Mouse (Mus musculus): ENCODE results near the gene Sec22c. TPM values are rescaled to one million over a fixed set of nuclear protein-coding genes. Genes with fewer than 3 reads are reported as not detected.
A peak's percentile ranks its signal among the peaks of the same experiment; 100 is the strongest.

Gene Sec22c
- 13.9 and 16.2 TPM in 2 replicates for polyA plus RNA-seq (2016; fragmentation: Nextera tagmentation; extraction: Ambion mirVana)

DNA sequence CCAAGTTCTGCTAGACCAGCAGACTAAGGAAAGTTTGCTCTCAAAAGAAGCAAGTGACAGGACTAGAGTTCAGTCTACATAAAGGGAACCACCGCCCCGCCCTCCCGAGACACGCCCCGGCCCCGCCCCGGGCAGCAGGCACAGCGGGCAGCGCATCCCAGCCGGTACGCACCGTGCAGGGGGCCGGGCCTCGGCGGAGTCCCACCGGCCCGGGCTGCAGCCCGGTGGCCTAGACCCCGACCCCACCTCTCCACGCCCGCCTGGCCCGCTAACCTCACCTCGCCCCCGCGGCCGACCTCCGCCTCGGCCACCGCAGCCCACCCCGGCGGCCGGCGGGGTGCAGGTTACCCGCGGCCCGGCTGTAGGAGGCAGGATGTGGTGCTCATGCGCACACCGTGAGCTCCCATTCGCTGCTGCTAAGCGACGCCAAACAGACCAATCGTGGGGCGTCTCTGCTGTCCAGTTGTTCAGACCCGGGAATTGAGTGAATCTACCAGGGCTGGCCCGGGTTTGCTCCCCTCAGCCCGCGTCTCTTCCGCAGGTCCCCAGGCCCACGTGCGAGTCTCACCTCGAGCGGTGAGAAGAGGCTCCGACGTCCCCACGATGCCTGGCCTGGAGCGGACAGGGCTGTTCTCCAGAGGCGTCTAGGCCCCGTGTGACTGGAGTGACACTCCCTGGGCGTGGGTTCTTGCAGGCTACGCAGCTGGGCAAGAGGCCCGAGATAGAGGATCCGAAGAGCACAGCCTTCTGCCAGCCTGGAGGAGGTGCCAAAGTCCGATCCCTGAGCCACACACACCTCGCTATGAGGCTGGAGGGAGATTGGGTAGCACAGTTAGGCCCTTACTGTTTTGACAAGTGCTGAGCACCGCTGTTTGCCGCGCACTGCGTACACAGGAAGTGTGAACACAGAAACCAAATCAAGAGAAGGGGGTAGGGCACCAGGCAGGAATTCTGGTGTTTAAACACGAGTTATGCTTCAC lies at the start of gene Sec22c:
Gene Sec22c, minus strand, starts transcription at position 845 of the 980 bp plus-strand sequence.
- Histone ChIP-seq H3K4me1 (replicated peaks) (peaks cover 23% of the 10 kb centered on the region), H3K27ac (peak within 1 kb of the TSS; percentile 47), H3K9me3 (no peaks in the 10 kb centered on the region), H3K36me3 (0 out of 2 replicates have a peak, but pooled peaks cover 4% of the 10 kb centered on the region), H3K9ac (replicated peaks) (peak within 1 kb of the TSS; percentile 79), H3K4me2 (peak within 1 kb of the TSS; percentile 82), H3K4me3 (replicated peaks) (peak within 1 kb of the TSS; percentile 87), H3K27me3 (no peaks in the 10 kb centered on the region)
- 2% methylated on average over 69 of the region's 69 CpGs for WGBS
- ATAC-seq (ENCODE audit: insufficient number of reproducible peaks, insufficient read depth, low FRiP score, low TSS enrichment, low read depth), result peak; percentile 93

- Histone ChIP-seq H3K36me3 (peaks cover 69% of the 10 kb centered on the region), H3K4me3 (replicated peaks) (no peak overlapping the region), H3K9ac (replicated peaks) (no peak overlapping the region), H3K4me1 (replicated peaks) (peaks cover 24% of the 10 kb centered on the region), H3K27me3 (no peaks in the 10 kb centered on the region), H3K9me3 (no peaks in the 10 kb centered on the region), H3K4me2 (no peak overlapping the region), H3K27ac (no peak overlapping the region)
- ATAC-seq (ENCODE audit: insufficient number of reproducible peaks, insufficient read depth, low FRiP score, low TSS enrichment, low read depth), result no peak
- WGBS, result 91% methylated on average over 3 of the region's 3 CpGs
These were observed 49.3 kb upstream of the Sec22c start for GRCm38 (mm10) chr9:121754624-121755023.

DNA sequence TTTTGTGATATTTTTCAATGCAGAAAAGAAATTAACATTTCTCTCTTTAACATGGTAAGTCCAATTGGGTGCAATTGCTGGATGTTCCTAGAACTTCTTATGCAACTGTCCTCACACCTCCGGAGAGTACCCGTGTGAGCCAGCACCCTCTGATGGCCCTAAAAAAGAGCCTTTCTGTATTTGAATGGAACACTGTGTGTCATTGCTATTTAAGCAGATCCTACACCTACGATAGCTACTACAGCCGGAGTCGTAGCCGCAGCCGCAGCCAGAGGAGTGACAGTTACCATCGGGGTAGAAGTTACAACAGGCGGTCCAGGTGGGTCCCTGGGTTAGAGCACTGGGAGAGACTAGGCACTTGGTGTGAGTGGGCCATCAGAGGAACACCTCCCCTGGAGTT lies 47.5 kb upstream of the Sec22c start:
- no peak for ATAC-seq (ENCODE audit: insufficient number of reproducible peaks, insufficient read depth, low FRiP score, low TSS enrichment, low read depth)
- Histone ChIP-seq H3K4me3 (replicated peaks) (no peak overlapping the region), H3K9me3 (no peaks in the 10 kb centered on the region), H3K27ac (no peak overlapping the region), H3K27me3 (no peaks in the 10 kb centered on the region), H3K36me3 (peaks cover 87% of the 10 kb centered on the region), H3K4me1 (replicated peaks) (peaks cover 9% of the 10 kb centered on the region), H3K4me2 (no peak overlapping the region), H3K9ac (replicated peaks) (no peak overlapping the region)
- WGBS, result 93% methylated on average over 9 of the region's 9 CpGs

- Histone ChIP-seq H3K36me3 (peaks cover 88% of the 10 kb centered on the region), H3K27ac (no peak overlapping the region), H3K4me2 (no peak overlapping the region), H3K4me3 (replicated peaks) (no peak overlapping the region), H3K27me3 (no peaks in the 10 kb centered on the region), H3K9me3 (no peaks in the 10 kb centered on the region), H3K4me1 (replicated peaks) (no peaks in the 10 kb centered on the region), H3K9ac (replicated peaks) (no peak overlapping the region)
- ATAC-seq (ENCODE audit: insufficient number of reproducible peaks, insufficient read depth, low FRiP score, low TSS enrichment, low read depth), result no peak
- WGBS, result 94% methylated on average over 8 of the region's 8 CpGs
These were observed 38.8 kb upstream of the Sec22c start for GRCm38 (mm10) chr9:121744051-121744450.

DNA sequence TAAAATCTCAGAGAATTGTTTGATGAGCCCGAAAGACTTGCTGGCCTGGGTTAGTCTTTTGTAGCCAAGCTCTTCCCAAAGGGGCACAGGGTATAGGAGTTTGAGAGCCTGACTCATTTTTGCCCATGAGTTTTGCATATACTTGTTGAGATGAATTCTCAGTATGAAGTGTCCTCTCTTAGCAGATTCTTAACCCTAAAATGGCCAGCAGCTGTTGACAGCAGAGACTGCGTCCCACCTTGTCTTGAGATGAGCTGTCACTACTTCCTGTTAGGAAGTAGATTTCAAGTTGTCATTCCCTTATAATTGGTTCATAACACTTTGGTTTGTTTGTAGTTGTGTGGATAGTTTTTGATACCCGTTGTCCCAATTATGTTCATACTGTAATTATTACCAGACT lies 35.9 kb upstream of the Sec22c start:
- Histone ChIP-seq H3K36me3 (peaks cover 66% of the 10 kb centered on the region), H3K4me1 (replicated peaks) (no peaks in the 10 kb centered on the region), H3K4me2 (no peak overlapping the region), H3K9me3 (no peaks in the 10 kb centered on the region), H3K4me3 (replicated peaks) (no peak overlapping the region), H3K9ac (replicated peaks) (no peak overlapping the region), H3K27me3 (no peaks in the 10 kb centered on the region), H3K27ac (no peak overlapping the region)
- 94% methylated on average over 3 of the region's 3 CpGs for WGBS
- no peak for ATAC-seq (ENCODE audit: insufficient number of reproducible peaks, insufficient read depth, low FRiP score, low TSS enrichment, low read depth)

DNA sequence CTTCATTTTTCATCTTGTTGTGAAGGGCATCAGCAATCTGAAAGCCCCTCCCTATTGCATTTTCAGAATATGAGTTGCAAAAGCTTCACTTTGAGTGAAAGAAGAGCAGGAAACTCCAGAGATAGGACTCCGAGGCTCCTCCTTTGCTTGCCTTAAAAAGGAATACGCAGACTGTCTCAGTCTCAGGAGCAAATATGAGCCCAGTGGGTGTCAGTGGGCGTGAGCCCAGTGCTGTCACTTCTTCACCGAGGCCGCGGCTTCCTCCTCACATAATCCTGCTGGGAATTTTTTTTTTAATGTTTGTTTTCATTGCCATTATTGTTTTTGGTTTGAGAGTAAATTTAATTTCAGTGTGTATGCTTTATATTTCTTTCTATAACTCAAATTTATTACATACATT lies 35.2 kb upstream of the Sec22c start:
- H3K27me3 ChIP-seq, result no peaks in the 10 kb centered on the region
- no peaks in the 10 kb centered on the region for H3K9me3 ChIP-seq
- no peaks in the 10 kb centered on the region for H3K4me1 ChIP-seq (replicated peaks)
- H3K4me2 ChIP-seq, result no peak overlapping the region
- ATAC-seq (ENCODE audit: insufficient number of reproducible peaks, insufficient read depth, low FRiP score, low TSS enrichment, low read depth), result no peak
- peaks cover 61% of the 10 kb centered on the region for H3K36me3 ChIP-seq
- H3K27ac ChIP-seq, result no peak overlapping the region
- no peak overlapping the region for H3K4me3 ChIP-seq (replicated peaks)
- H3K9ac ChIP-seq (replicated peaks), result no peak overlapping the region
- WGBS, result 88% methylated on average over 6 of the region's 6 CpGs

DNA sequence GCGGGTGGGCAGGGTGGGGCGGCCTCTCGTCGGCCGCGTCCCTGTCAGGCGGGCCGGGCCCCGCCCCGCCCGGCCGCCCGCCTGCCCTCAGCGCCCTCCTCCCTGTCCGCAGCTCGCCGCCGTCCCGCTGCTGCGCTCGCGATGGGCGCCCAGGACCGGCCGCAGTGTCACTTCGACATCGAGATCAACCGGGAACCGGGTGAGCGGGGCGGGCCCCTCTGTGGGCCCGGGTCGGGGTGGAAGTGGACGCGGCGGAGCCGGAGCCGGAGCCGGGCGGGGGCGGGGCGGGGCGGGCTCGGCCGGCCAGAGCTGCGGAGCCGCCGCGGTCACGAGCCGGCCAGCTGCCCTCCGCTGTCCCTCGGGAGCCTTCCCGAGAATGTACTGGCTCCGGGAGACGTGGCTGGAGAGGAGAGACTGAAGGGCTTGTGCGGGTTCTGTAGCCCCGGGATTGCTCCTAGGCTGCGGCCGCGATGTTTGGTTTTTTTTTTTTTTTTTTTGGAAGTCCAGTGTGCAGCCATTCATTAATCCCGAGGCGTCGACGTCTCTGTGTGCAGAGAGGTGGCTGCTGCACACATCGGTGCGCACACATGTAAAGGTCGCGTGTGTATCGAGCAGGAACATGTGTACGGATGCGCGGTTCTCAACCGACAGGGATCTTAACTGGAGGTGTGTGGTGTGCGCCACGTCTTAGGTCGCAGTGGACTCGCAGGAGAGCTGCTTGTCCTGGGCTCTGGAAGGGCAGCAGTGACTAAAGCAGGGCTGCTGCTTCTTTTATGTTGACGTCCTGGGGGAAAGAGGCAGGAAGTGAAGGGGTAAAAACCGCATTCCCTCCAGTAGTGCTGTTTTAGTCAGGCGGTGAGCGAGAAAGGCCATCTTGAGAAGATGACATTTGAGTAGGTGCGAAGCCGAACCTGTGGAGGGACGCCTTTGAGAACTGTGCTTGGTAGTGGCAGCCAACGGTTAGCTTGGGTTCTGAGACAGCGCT lies 14.3 kb upstream of the Sec22c start:
- Histone ChIP-seq H3K4me1 (replicated peaks) (peaks cover 13% of the 10 kb centered on the region), H3K4me3 (replicated peaks) (peak overlapping the region; percentile 96), H3K9ac (replicated peaks) (peak overlapping the region; percentile 98), H3K4me2 (peak overlapping the region; percentile 88), H3K9me3 (peaks cover 7% of the 10 kb centered on the region; the same call in 1 of the 2 replicates), H3K36me3 (peaks cover 4% of the 10 kb centered on the region; the same call in 1 of the 2 replicates), H3K27me3 (no peaks in the 10 kb centered on the region), H3K27ac (peak overlapping the region; percentile 97)
- peak; percentile 68 for ATAC-seq (ENCODE audit: insufficient number of reproducible peaks, insufficient read depth, low FRiP score, low TSS enrichment, low read depth)
- WGBS, result under 1% methylated on average over 68 of the region's 87 CpGs

DNA sequence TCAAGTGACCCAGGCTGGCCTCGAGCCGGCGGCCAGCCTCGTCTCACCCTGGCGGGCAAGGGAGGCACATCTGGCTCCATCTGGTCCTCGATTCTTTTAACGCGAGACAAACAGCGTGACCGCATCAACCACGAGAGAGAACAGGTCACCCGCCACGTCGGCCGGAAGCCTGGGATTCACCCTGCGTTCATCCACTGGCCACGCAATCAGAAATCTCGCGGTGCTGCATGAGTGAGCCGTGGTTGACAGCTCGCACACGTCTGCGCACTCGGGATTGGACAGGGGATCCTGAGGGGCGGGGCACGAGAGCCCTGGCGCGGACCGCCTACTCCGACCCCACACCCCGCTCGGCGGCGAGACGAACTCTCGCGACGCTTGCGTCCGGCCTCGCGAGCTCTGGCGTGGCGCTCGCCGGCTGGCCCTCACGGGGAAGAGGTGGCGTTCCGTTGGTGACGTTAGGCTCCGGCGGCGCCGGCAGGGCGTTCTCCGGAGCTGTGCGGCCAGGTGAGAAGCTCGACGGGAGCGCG lies 13.6 kb upstream of the Sec22c start, which contains the start of gene Nktr:
Gene Nktr, plus strand, starts transcription at position 378 of the 527 bp plus-strand sequence.
- H3K4me2 ChIP-seq, result peak within 1 kb of the TSS; percentile 88
- H3K9ac ChIP-seq (replicated peaks), result peak within 1 kb of the TSS; percentile 98
- H3K27ac ChIP-seq, result peak within 1 kb of the TSS; percentile 97
- peak; percentile 98 for ATAC-seq (ENCODE audit: insufficient number of reproducible peaks, insufficient read depth, low FRiP score, low TSS enrichment, low read depth)
- under 1% methylated on average over 59 of the region's 61 CpGs for WGBS
- H3K36me3 ChIP-seq, result peaks cover 5% of the 10 kb centered on the region; the same call in 1 of the 2 replicates
- no peaks in the 10 kb centered on the region for H3K27me3 ChIP-seq
- H3K4me1 ChIP-seq (replicated peaks), result peaks cover 13% of the 10 kb centered on the region
- H3K9me3 ChIP-seq, result peaks cover 7% of the 10 kb centered on the region; the same call in 1 of the 2 replicates
- peak within 1 kb of the TSS; percentile 96 for H3K4me3 ChIP-seq (replicated peaks)

DNA sequence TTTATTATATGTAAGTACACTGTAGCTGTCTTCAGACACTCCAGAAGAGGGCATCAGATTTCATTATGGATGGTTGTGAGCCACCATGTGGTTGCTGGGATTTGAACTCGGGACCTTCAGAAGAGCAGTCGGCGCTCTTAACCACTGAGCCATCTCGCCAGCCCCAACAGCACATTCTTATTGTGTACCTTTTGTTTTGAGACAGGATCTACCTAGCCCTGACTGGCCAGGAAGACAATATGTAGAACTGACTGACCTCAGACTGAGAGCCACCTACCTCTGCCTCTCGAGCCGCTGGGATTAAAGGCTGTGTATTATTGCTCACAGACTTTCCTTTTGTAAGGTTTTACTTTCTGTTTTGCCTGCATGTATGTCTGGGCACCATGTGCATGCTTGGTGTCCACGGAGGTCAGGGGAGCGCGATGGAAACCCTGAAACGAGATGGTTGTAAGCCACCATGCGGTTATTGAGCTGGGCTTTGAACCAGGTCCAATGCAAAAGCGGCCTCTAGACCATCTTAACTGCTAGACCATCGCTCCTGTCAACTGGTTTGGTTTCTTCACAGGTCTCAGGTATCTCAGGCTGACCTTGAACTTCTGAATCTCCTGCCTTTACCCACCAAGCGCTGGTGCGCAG lies 12.9 kb upstream of the Sec22c start:
- H3K27ac ChIP-seq, result peak overlapping the region; percentile 97
- 69% methylated on average over 15 of the region's 15 CpGs for WGBS
- H3K27me3 ChIP-seq, result no peaks in the 10 kb centered on the region
- peaks cover 11% of the 10 kb centered on the region for H3K36me3 ChIP-seq
- H3K4me3 ChIP-seq (replicated peaks), result peak overlapping the region; percentile 96
- ATAC-seq (ENCODE audit: insufficient number of reproducible peaks, insufficient read depth, low FRiP score, low TSS enrichment, low read depth), result peak; percentile 9; the same call in 1 of the 2 replicates
- peaks cover 7% of the 10 kb centered on the region; the same call in 1 of the 2 replicates for H3K9me3 ChIP-seq
- peaks cover 13% of the 10 kb centered on the region for H3K4me1 ChIP-seq (replicated peaks)
- H3K4me2 ChIP-seq, result peak overlapping the region; percentile 88
- peak overlapping the region; percentile 51 for H3K9ac ChIP-seq (replicated peaks)

GRCm38 (mm10) chr9:121717048-121717447 lies 11.8 kb upstream of the Sec22c start:
- Histone ChIP-seq H3K4me2 (no peak overlapping the region), H3K4me1 (replicated peaks) (peaks cover 13% of the 10 kb centered on the region), H3K27ac (no peak overlapping the region), H3K27me3 (no peaks in the 10 kb centered on the region), H3K4me3 (replicated peaks) (no peak overlapping the region), H3K9me3 (peaks cover 7% of the 10 kb centered on the region; the same call in 1 of the 2 replicates), H3K36me3 (peaks cover 21% of the 10 kb centered on the region), H3K9ac (replicated peaks) (no peak overlapping the region)
- no peak for ATAC-seq (ENCODE audit: insufficient number of reproducible peaks, insufficient read depth, low FRiP score, low TSS enrichment, low read depth)
- WGBS, result 76% methylated on average over 2 of the region's 2 CpGs
